Mouse (Mus musculus) MEL-GATA-1-ER (cell line): ENCODE results near the gene Klhl10.

Experiments used
- DNase-seq: peaks from one replicate; pipeline ENCODE4 v3.0.0-alpha.2; 2012; ENCODE audit warnings: low read depth; ENCODE audit errors: extremely low read depth

Gene Klhl10

GRCm38 (mm10) chr11:100441797-100442196 lies at the start of gene Klhl10, which contains the start of gene Nt5c3b:
Klhl10 (plus strand) TSS chr11:100441917.
Nt5c3b (minus strand) TSS chr11:100441808.
- no peak for DNase-seq

GRCm38 (mm10) chr11:100392958-100393357 lies 48.8 kb upstream of the Klhl10 start:
- DNase-seq, result no peak

GRCm38 (mm10) chr11:100393733-100394132 lies 48.0 kb upstream of the Klhl10 start:
- no peak for DNase-seq

DNA sequence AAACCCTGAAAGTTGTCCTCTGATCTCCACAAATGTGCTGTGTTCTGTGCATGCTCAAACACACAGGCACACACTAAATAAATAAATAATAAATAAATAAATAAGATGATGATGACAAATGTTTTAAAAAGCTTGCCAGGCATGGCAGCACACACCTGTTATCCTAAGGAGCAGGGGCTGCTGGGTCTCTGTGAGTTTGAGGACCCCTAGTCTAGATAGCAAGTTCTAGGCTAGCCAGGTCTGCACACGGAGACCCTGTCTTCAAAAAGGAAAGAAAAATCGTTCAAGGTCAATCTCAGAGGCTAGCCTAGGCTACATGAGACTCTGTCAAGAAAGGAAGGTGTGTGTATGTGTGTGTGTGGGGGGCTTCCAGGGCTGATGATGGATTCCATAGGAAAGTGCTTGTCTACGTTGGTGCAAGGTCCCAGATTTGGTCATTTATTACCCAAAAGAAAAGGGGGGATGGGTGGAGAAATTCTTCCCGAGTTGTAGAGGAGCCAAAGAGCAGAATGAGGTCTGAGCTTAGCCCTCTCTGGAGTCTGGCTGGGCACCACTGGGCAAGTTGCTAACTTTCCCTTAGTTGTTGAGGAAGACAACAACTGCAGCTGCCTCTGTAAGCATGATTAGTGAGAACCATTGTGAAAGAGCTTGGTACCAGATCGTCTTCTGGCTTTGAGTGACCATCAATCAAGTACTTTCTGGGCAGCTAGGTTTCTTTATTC lies 47.2 kb upstream of the Klhl10 start:
- DNase-seq, result no peak

DNA sequence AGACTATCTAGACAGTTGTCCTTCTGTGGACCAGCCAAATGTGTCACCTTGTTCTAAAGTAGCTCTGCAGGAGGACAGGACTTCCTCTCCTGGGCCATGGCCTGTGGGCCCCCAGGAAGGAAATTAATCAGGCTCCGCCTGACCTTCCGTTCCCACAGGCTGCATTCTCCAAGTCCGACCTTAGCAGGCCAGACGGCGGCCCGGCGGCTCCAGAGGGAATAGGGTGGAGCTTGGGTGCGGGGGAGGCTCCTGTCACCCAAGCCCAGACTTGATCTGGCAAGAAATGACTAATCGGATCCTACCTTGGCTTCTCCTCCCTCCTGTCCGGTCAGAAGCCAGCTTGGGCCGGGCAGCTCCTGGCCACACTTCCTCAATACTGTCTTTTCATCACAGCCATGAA lies 46.5 kb upstream of the Klhl10 start:
- no peak for DNase-seq

DNA sequence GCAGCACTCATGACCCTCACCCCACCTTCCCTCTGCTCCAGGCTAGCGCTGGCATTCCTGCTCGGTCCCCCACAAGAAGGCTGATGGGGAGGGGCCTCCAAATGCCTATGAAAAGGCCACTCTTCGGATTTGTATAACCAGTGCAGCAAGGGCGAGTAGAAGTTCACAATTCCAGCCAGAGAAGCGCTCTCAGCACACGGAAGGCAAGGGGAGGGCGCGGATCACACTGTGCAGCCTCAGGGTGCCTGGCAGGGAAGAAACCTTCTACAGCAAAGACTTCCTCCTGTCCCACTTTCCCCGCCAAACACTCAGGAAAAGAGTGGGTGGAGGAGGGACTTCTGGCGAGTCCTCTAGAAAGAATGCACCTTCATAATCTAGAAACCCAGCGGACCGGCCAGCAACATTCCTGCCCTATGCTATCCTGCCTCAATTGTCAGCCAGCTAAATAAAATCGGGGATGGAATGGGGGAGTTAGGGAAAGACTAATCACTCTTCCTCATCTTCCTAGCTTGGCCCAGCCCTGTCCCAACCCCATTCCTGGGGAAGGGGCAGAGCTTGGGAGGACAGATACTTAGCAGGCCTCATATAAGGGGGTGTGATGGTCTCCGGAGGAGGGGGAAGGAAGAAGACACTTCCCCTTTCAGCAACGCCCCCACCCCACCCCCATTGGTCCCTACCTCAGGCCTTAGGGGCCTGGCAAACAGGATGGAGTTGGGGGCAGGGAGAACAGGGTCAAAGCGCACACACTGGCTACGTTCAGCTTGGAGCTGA lies 45.7 kb upstream of the Klhl10 start:
- no peak for DNase-seq

- no peak for DNase-seq
Observed at GRCm38 (mm10) chr11:100396886-100397599, 44.7 kb upstream of the Klhl10 start.

- peak; percentile 96 for DNase-seq
Observed at GRCm38 (mm10) chr11:100397600-100398389, 43.9 kb upstream of the Klhl10 start, which contains the start of gene Jup. Jup (minus strand) TSS chr11:100397763.

- no peak for DNase-seq
Observed at GRCm38 (mm10) chr11:100398517-100398916, 43.2 kb upstream of the Klhl10 start.

GRCm38 (mm10) chr11:100399320-100399719 lies 42.4 kb upstream of the Klhl10 start:
- DNase-seq, result no peak

GRCm38 (mm10) chr11:100399727-100400538 lies 41.8 kb upstream of the Klhl10 start:
- DNase-seq, result no peak

DNA sequence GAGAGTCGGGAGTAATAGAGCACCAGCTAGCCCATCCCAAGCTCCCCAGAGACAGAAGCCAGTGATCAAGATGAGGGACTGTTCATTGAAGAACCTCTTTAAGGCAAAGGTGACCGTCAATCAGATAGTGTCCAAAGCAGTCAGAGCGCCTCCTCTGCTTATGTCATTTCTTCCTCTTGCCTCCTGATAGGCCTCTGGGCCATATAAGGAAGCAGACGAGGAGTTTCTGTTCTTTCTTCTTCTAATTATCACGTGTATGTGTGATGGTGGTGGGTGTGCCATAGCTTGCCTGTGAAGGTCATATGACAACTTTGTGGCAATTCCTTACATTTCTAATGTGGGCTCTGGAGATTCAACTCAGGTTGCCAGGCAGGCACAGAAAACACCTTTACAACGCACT lies 40.9 kb upstream of the Klhl10 start:
- peak; percentile 59 for DNase-seq

DNA sequence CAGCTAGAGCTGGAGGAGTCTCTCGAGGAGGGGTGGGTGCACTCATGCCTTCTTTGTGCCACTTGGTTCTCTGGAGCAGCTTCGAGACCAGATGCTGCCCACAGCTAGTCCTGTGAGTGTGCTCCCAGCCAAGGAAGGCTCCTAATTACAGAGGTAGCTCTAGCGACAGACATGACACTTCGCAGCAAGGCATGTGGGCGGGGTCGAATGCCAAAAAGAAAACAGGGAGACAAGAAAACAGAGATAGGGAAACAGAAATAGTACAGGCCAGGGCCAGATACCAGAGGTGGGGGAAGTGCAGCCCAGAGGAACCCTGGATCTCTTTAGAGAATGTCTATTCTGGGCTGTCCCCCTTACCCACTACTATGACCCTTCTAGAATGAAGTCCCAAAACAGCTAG lies 39.5 kb upstream of the Klhl10 start:
- DNase-seq, result peak; percentile 49

DNA sequence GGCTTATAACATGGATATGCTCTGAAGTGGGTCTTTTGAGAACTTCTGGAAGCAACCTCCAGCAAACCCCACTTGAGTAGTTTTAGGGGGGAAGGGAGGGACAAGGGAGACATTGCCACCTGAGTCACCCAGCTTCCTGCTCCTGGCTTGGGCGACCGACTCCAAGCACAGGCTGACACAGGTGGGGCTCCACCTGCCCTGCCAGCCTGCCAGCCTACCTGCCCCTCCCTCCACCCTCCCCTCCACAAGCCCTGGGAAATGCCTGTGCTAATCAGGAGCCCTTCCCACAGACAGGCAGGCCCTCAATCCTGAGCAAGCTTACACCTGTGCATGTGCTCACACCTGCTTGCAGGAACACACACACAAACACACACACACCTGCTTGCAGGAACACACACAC lies 39.0 kb upstream of the Klhl10 start:
- no peak for DNase-seq

GRCm38 (mm10) chr11:100403445-100404134 lies 38.1 kb upstream of the Klhl10 start:
- no peak for DNase-seq

- no peak for DNase-seq
Observed at GRCm38 (mm10) chr11:100404456-100405074, 37.2 kb upstream of the Klhl10 start.

GRCm38 (mm10) chr11:100406273-100406672 lies 35.4 kb upstream of the Klhl10 start:
- DNase-seq, result no peak

GRCm38 (mm10) chr11:100406995-100407705 lies 34.6 kb upstream of the Klhl10 start:
- no peak for DNase-seq
